Mouse (Mus musculus) midbrain, embryonic 15.5 days (tissue): Measurements from ENCODE around the gene Sptssa. TPM values are rescaled to one million over a fixed set of nuclear protein-coding genes. Genes with fewer than 3 reads are reported as not detected.
A peak's percentile ranks its signal among the peaks of the same experiment; 100 is the strongest.

Experiments
- ATAC-seq: fragments of 200-750 bp; cut with Nextera tagmentation; replicated peaks from 2 replicates; pipeline ENCODE4 v1.8.0; 2017; ENCODE audit warnings: moderate TSS enrichment
- H3K27ac ChIP-seq: fragments of 300-500 bp; sonication (generic); 2 replicates; pipeline ENCODE4 v1.5.1; 2015; ENCODE audit warnings: mild to moderate bottlenecking, inconsistent platforms
- H3K27me3 ChIP-seq: fragments of 300-500 bp; sonication (generic); replicated peaks from 2 replicates; pipeline ENCODE4 v1.6.1; 2015; ENCODE audit warnings: inconsistent platforms
- H3K36me3 ChIP-seq: fragments of 300-500 bp; sonication (generic); replicated peaks from 2 replicates; pipeline ENCODE4 v1.6.1; 2015; ENCODE audit warnings: inconsistent platforms
- H3K4me1 ChIP-seq: fragments of 300-500 bp; sonication (generic); 2 replicates; pipeline ENCODE4 v1.6.1; 2015; ENCODE audit warnings: inconsistent platforms
- H3K4me2 ChIP-seq: fragments of 300-500 bp; sonication (generic); 2 replicates; pipeline ENCODE4 v1.6.1; 2015; ENCODE audit warnings: inconsistent platforms, mild to moderate bottlenecking, moderate library complexity
- H3K4me3 ChIP-seq: fragments of 300-500 bp; sonication (generic); 2 replicates; pipeline ENCODE4 v1.5.1; 2015; ENCODE audit warnings: mild to moderate bottlenecking, inconsistent platforms
- H3K9ac ChIP-seq: fragments of 300-500 bp; sonication (generic); 2 replicates; pipeline ENCODE4 v1.6.1; 2015; ENCODE audit warnings: mild to moderate bottlenecking, inconsistent platforms
- H3K9me3 ChIP-seq: fragments of 300-500 bp; sonication (generic); 2 replicates; pipeline ENCODE4 v1.6.1; 2016; ENCODE audit warnings: inconsistent platforms
- WGBS: fragments of 180-500 bp; shearing (Covaris S2); methylation state at CpG from one replicate; pipeline ENCODE4 v1.1.7; 2015; ENCODE audit warnings: mixed read lengths; 5-methylcytosine and 5-hydroxymethylcytosine counted together
- microRNA counts: library from miRNA; unstranded; fragments of <30 nt; microRNA quantifications from one replicate; lab custom pipeline; 2016
- microRNA-seq: library from miRNA; unstranded; fragments of <30 nt; microRNA quantifications from one replicate; pipeline ENCODE4, GENCODE M21; 2016
- polyA plus RNA-seq: library from polyadenylated mRNA; unstranded; fragments of >200 nt; fragmentation: Nextera tagmentation; extraction: Ambion mirVana; gene quantifications from 2 replicates; pipeline ENCODE4 v1.2.1, GENCODE M21; 2015

Gene Sptssa
- polyA plus RNA-seq, 1 experiment from 2014 or later = 169 TPM

- Histone ChIP-seq H3K4me2 (no peak overlapping the region), H3K36me3 (no peaks in the 10 kb centered on the region), H3K9ac (no peak overlapping the region), H3K9me3 (no peaks in the 10 kb centered on the region), H3K4me3 (no peak overlapping the region), H3K4me1 (no peaks in the 10 kb centered on the region), H3K27ac (no peak overlapping the region), H3K27me3 (no peaks in the 10 kb centered on the region)
- 91% methylated on average over 4 of the region's 4 CpGs for WGBS
- no peak for ATAC-seq
These were observed 55.9 kb downstream of the Sptssa start for GRCm38 (mm10) chr12:54600482-54600881.

GRCm38 (mm10) chr12:54598358-54598757, 58.0 kb downstream of the Sptssa start:
- H3K4me3 ChIP-seq = no peak overlapping the region
- H3K27me3 ChIP-seq = no peaks in the 10 kb centered on the region
- H3K4me1 ChIP-seq = no peaks in the 10 kb centered on the region
- no peak overlapping the region for H3K9ac ChIP-seq
- ATAC-seq = no peak
- no peak overlapping the region for H3K4me2 ChIP-seq
- H3K27ac ChIP-seq = no peak overlapping the region
- no peaks in the 10 kb centered on the region for H3K36me3 ChIP-seq
- no peaks in the 10 kb centered on the region for H3K9me3 ChIP-seq
- WGBS = 98% methylated on average over 3 of the region's 3 CpGs

- Histone ChIP-seq H3K9me3 (no peaks in the 10 kb centered on the region), H3K27me3 (no peaks in the 10 kb centered on the region), H3K4me3 (no peak overlapping the region), H3K4me2 (no peak overlapping the region), H3K9ac (no peak overlapping the region), H3K27ac (no peak overlapping the region), H3K4me1 (no peaks in the 10 kb centered on the region), H3K36me3 (no peaks in the 10 kb centered on the region)
- ATAC-seq = no peak
- 89% methylated on average over 4 of the region's 4 CpGs for WGBS
These were observed 59.7 kb downstream of the Sptssa start for GRCm38 (mm10) chr12:54596715-54597114.

MicroRNAs within 50 kb of the gene (microRNA counts, 519-probe panel; counts per million panel counts)
- microRNA mmu-miR-1892 (lab: Ali Mortazavi, UCI) = 1,722 counts per million, percentile 9 among the panel's probes with 10 or more counts

Small RNAs within 50 kb of the gene (microRNA-seq; reads per million reads assigned to microRNA genes)
- gene Mir1892 = not detected

Other genes with a start within 250 kb of the Sptssa start
- gene Eapp, start 39.3 kb upstream of the Sptssa start, polyA plus RNA-seq = 82.0 and 88.5 TPM in 2 replicates
- 132 and 139 TPM in 2 replicates for gene Snx6, start 139.1 kb upstream of the Sptssa start, polyA plus RNA-seq
- gene Cfl2, start 206.3 kb upstream of the Sptssa start, polyA plus RNA-seq = 271 and 276 TPM in 2 replicates